Mouse (Mus musculus): Measurements from ENCODE around the gene Tarbp1. TPM values are rescaled to one million over a fixed set of nuclear protein-coding genes. Genes with fewer than 3 reads are reported as not detected.
"Not testable (repeated sequence)": the region's sequence is repeated elsewhere in the genome, so short reads cannot be mapped to it uniquely, and the experiment has no call there.

Gene Tarbp1
- polyA plus RNA-seq, 1 experiment from 2014 or later, result 1.8 TPM

DNA sequence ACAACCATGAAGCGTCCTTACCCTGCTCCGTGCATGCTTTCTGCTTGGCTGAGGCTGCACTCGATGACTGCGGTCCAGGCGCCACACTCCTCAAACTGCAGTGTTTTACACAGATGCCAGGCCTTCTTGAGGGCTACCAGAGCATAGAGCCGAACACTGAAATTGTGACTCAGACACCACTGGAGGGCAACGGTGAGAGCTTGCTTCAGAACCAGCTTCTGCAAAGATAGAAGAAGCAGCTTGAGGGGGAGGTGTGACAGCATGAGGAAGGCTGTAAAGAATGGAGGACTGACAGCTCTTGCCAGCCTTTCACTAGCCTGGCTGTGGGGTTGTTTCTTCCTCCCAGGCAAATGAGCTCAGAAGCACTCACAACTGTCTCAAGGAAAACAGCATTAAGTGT, 41.0 kb downstream of the Tarbp1 start:
- Histone ChIP-seq H3K4me2 (replicated peaks) (no peak overlapping the region), H3K9ac (replicated peaks) (no peak overlapping the region), H3K36me3 (peaks cover 73% of the 10 kb centered on the region), H3K4me3 (replicated peaks) (no peak overlapping the region), H3K4me1 (replicated peaks) (no peaks in the 10 kb centered on the region), H3K27me3 (no peaks in the 10 kb centered on the region), H3K9me3 (no peaks in the 10 kb centered on the region), H3K27ac (no peak overlapping the region)
- ATAC-seq, result no peak
- 81% methylated on average over 7 of the region's 7 CpGs for WGBS

DNA sequence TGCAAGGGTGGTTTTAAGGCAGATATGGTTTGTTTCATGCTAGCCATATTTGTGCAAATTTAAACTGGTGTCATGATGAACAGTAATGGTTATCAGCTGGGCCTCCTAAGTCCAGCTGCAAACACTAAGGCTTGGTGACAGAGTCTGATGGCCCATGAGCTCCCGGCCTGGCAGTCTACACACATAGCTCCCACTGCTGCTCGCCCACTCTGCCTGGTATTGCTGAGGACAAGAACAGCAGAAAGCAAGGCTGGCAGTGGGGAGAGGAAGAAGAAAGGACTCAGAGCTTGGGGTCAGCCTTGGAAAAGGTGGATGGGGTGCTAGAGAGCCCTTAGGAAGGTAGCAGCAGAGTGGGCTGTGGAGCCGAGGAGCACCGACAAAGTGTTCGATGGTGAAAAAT, 45.2 kb downstream of the Tarbp1 start:
- Histone ChIP-seq H3K4me3 (replicated peaks) (no peak overlapping the region), H3K27ac (no peak overlapping the region), H3K4me1 (replicated peaks) (no peaks in the 10 kb centered on the region), H3K36me3 (peaks cover 78% of the 10 kb centered on the region), H3K4me2 (replicated peaks) (no peak overlapping the region), H3K9me3 (no peaks in the 10 kb centered on the region), H3K27me3 (no peaks in the 10 kb centered on the region), H3K9ac (replicated peaks) (no peak overlapping the region)
- no peak for ATAC-seq
- 95% methylated on average over 5 of the region's 5 CpGs for WGBS

DNA sequence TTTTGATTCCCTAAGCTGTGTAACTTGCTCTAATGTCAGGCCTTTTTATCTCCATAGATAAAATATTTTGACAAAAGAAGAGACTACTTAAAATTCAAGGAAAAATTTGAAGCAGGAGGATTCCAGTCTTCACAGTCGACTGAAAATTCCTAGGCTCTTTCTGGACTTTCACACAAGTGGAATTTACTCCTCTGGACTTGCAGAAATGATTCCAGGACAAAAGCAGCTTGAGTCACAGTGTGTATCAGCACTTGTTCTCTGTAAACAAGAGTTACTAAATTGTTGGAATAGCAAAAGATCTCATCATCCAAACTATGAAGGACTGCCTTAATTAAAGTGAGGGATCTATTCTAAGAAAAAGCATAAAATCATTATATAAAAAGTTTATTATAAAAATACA, 49.9 kb downstream of the Tarbp1 start:
- 86% methylated on average over 1 of the region's 1 CpGs for WGBS
- H3K36me3 ChIP-seq, result peaks cover 48% of the 10 kb centered on the region

DNA sequence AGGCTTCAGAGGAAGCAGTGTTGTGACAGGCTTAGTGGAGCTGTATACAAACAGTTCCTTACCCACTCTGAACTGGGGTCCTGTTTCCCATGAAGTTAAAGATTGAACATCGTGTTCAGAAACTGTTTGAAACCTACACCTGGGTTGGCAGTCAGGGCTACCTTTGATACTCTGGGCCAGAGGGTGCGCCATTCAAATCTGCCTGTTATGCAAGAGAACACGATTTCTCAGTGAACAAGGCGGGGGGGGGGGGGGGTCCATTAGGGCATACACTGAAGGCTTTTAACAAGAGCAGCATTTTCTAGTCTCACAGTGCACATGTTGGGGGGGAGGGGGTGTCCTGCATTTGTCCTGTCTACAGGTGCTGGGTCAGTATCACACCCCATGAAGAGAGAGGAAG, 50.7 kb downstream of the Tarbp1 start:
- Histone ChIP-seq H3K27ac (no peak overlapping the region), H3K4me1 (replicated peaks) (peaks cover 22% of the 10 kb centered on the region), H3K9ac (replicated peaks) (no peak overlapping the region), H3K9me3 (no peaks in the 10 kb centered on the region), H3K4me2 (replicated peaks) (no peak overlapping the region), H3K27me3 (no peaks in the 10 kb centered on the region), H3K36me3 (peaks cover 40% of the 10 kb centered on the region), H3K4me3 (replicated peaks) (no peak overlapping the region)
- ATAC-seq, result no peak
- WGBS, result 90% methylated on average over 4 of the region's 4 CpGs

More for the DNA sequence above, 49.9 kb downstream of the Tarbp1 start:
- Histone ChIP-seq H3K4me2 (replicated peaks) (no peak overlapping the region), H3K9me3 (no peaks in the 10 kb centered on the region), H3K27ac (no peak overlapping the region), H3K4me3 (replicated peaks) (no peak overlapping the region), H3K9ac (replicated peaks) (no peak overlapping the region), H3K27me3 (no peaks in the 10 kb centered on the region), H3K4me1 (replicated peaks) (peaks cover 22% of the 10 kb centered on the region)
- ATAC-seq, result no peak

DNA sequence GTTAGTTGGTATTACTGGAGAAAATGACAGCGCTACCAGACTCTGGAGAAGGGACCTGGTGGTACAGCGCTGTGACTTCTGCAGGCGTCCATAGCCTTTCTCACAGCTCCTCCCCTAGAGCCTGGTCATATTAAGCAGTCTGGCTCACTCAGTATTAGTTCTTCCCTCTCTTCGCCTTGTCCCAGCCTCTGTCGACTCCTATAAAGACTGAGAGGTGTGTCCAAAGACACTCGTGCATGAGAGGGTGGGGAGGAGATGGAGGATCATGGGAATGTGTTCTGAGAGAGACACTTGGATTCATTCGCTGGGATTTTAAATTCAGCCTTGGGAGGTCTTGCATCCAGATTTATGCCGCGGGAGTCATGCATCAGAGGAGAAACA, 52.0 kb downstream of the Tarbp1 start:
- peaks cover 28% of the 10 kb centered on the region for H3K36me3 ChIP-seq
- H3K4me3 ChIP-seq (replicated peaks), result peak overlapping the region; percentile 78
- no peaks in the 10 kb centered on the region for H3K27me3 ChIP-seq
- ATAC-seq, result peak; percentile 76
- no peaks in the 10 kb centered on the region for H3K9me3 ChIP-seq
- H3K27ac ChIP-seq, result peak overlapping the region; percentile 77
- WGBS, result 7% methylated on average over 9 of the region's 9 CpGs
- H3K4me1 ChIP-seq (replicated peaks), result peaks cover 22% of the 10 kb centered on the region
- peak overlapping the region; percentile 89 for H3K4me2 ChIP-seq (replicated peaks)
- H3K9ac ChIP-seq (replicated peaks), result peak overlapping the region; percentile 86

DNA sequence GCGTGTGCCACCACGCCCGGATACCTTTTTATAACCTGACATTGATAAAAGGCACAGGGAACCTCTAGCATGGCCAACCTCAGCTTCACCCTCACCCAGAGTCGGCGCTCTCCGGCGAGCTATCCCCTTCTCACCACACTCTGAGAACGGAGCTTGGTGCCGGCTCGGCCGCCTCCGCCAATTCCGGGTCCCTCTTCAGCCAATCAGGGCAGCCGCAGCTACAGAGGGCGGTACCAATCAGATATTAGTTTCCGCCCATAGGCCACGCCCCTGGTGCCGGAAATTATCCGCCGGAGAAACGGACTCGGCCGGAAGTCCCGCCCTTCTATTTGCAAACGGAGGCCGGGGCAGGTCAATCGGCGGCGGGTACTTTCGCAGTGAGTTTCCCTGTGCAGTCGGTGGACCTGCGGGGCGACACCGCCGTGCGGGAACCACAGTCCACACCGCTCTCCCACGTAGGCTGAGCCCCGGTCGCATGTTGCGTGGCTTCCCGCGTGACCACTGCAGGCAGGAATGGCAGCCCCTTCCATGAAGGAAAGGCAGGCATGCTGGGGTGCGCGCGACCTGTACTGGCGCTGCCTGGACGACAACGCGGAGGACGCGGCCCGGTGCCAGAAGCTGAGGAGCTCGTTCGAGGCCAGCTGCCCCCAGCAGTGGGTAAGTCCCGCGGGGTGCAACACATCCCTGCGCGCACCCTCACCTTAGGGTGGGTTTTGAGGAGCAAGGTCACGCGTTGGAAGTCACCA, 52.5 kb downstream of the Tarbp1 start, which contains the start of gene Coa6:
TSS of gene Coa6 (plus strand) at position 342 of the 746 bp plus-strand sequence.
- peak within 1 kb of the TSS; percentile 77 for H3K27ac ChIP-seq
- H3K9me3 ChIP-seq, result no peaks in the 10 kb centered on the region
- ATAC-seq, result peak; percentile 99
- peak within 1 kb of the TSS; percentile 89 for H3K4me2 ChIP-seq (replicated peaks)
- H3K9ac ChIP-seq (replicated peaks), result peak within 1 kb of the TSS; percentile 86
- under 1% methylated on average over 61 of the region's 61 CpGs for WGBS
- H3K36me3 ChIP-seq, result peaks cover 22% of the 10 kb centered on the region
- peak within 1 kb of the TSS; percentile 78 for H3K4me3 ChIP-seq (replicated peaks)
- peaks cover 22% of the 10 kb centered on the region for H3K4me1 ChIP-seq (replicated peaks)
- H3K27me3 ChIP-seq, result no peaks in the 10 kb centered on the region

DNA sequence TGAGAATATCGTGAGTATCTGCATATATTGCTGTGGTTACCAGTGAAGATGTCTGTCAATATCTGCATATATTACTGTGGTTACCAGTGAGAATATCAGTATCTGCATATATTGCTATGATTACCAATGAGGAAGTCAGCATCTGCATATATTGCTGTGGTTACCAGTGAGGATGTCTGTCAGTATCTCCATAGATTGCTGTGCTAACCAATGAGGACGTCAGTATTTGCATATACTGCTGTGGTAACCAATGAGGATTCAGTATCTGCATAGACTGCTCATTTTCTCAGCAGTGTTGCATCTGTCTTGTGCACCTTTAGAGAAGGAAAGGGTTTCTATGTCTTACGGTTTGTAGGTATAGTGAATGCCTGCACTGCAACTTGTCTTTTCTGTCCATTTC, 54.0 kb downstream of the Tarbp1 start:
- no peak overlapping the region for H3K4me3 ChIP-seq (replicated peaks)

DNA sequence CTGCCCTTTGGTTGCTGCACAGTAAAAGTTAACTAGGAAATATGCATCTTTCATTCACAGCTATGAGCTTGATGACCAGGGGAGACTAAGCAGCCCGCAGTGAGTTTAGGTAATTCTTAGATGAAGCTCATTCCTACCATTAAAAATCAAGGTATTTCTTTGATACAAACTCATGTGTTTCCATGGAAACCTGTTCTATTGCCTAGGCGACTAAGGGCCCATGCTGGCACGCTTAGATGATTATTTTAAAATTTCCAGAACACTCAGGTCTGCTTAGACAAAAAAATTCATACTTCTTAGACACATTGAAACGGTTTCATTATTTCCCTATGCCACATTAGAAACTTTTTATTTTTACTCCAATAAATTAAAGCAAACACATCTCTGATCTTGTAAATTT, 69.8 kb downstream of the Tarbp1 start:
- WGBS, result 80% methylated on average over 4 of the region's 4 CpGs
- ATAC-seq, result no peak

More for the DNA sequence above, 54.0 kb downstream of the Tarbp1 start:
- Histone ChIP-seq H3K27me3 (no peaks in the 10 kb centered on the region), H3K36me3 (peaks cover 7% of the 10 kb centered on the region), H3K9ac (replicated peaks) (no peak overlapping the region), H3K27ac (no peak overlapping the region), H3K9me3 (no peaks in the 10 kb centered on the region), H3K4me1 (replicated peaks) (peaks cover 22% of the 10 kb centered on the region), H3K4me2 (replicated peaks) (no peak overlapping the region)
- no peak for ATAC-seq
- 83% methylated on average over 3 of the region's 3 CpGs for WGBS

DNA sequence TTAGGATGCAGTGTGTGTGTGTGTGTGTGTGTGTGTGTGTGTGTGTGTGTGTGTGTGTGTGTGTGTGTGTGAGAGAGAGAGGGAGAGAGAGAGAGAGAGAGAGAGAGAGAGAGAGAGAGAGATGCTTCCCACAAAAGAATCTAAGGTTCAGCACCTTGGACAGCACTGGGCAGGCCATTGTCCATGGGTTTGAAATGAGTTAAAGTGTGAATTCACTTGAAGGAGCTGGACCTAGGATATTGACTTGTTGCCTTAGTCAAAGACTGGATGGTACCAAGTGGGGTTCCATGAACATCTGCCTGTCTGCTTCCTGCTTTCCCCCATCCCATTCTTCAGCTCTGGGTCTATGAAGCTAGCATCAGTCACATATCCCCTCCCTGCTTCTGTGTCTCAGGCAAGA, 70.3 kb downstream of the Tarbp1 start:
- H3K9me3 ChIP-seq; H3K4me1 ChIP-seq (replicated peaks); H3K4me2 ChIP-seq (replicated peaks); H3K4me3 ChIP-seq (replicated peaks); H3K27me3 ChIP-seq; H3K36me3 ChIP-seq; ATAC-seq; H3K9ac ChIP-seq (replicated peaks); H3K27ac ChIP-seq: not testable (repeated sequence)

More for the DNA sequence above, 69.8 kb downstream of the Tarbp1 start:
- Histone ChIP-seq H3K4me1 (replicated peaks) (no peaks in the 10 kb centered on the region), H3K27ac (no peak overlapping the region), H3K9me3 (no peaks in the 10 kb centered on the region), H3K27me3 (no peaks in the 10 kb centered on the region), H3K36me3 (no peaks in the 10 kb centered on the region), H3K4me3 (replicated peaks) (no peak overlapping the region), H3K9ac (replicated peaks) (no peak overlapping the region), H3K4me2 (replicated peaks) (no peak overlapping the region)

DNA sequence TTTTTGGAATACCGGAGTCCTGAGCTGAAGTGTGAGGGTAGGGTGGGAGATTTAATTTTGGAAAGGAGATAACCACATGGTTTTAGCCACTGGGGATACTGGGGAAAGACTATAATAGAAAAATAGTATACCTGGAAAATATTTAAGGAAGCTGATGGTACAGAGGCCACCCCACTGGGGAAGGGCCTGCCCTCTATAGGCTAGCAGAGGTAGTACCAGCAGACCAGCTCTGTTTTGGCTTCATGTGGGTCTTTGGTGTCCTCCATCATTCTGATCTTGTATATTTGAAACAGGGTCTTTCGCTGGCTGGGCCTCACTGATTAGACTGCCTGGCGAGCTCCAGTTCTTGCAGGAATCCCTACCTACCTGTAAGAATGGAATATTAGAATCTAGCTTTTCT, 76.5 kb downstream of the Tarbp1 start:
- Histone ChIP-seq H3K9me3 (no peaks in the 10 kb centered on the region), H3K27me3 (no peaks in the 10 kb centered on the region; the same call in 1 of the 2 replicates), H3K27ac (no peak overlapping the region), H3K36me3 (no peaks in the 10 kb centered on the region), H3K4me1 (replicated peaks) (peaks cover 9% of the 10 kb centered on the region), H3K4me2 (replicated peaks) (no peak overlapping the region), H3K9ac (replicated peaks) (no peak overlapping the region), H3K4me3 (replicated peaks) (no peak overlapping the region)
- no peak for ATAC-seq
- 76% methylated on average over 3 of the region's 3 CpGs for WGBS

DNA sequence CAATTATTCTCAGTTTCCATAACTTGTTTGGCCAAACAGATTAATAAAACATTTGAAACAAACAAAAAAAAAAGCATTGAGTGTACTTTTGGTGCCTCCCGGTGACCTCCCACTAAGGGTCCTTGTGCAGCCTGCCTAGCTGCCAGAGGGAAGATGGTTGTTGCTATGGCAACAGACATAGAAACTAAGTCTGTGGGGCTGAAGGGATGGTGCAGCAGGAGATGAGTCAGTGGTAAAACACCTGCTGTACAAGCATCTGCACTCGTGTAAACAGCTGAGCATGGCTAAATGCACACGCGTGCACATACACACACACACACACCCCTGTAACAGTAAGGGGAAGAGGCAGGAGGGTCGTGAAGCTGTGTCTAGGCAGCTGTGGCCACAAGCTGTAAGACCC, 78.9 kb downstream of the Tarbp1 start:
- Histone ChIP-seq H3K36me3 (no peaks in the 10 kb centered on the region), H3K27ac (no peak overlapping the region), H3K4me1 (replicated peaks) (peaks cover 9% of the 10 kb centered on the region), H3K9me3 (no peaks in the 10 kb centered on the region), H3K4me2 (replicated peaks) (no peak overlapping the region), H3K4me3 (replicated peaks) (no peak overlapping the region), H3K9ac (replicated peaks) (no peak overlapping the region), H3K27me3 (no peaks in the 10 kb centered on the region; the same call in 1 of the 2 replicates)
- 46% methylated on average over 5 of the region's 5 CpGs for WGBS
- peak; percentile 50; the same call in 1 of the 2 replicates for ATAC-seq

DNA sequence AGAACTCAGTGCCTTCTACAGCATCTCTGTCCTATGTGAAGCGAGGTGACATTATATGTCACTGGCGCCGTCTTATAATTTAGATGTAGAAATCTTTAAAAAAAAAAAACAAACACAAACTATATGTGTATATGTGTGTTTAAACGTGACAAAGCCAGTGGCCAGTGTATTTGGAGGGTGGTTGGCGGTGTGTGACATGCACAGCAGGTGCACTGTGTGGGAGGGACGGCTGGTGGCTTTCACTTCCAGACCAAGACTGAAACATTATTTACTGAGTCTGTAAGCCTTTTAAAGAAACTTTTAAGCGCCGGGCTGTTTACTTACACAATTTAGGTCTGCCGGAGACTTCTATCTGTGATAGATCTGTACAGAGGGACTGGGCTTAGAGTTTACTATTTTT, 79.5 kb downstream of the Tarbp1 start:
- no peak for ATAC-seq
- Histone ChIP-seq H3K27ac (no peak overlapping the region), H3K4me2 (replicated peaks) (no peak overlapping the region), H3K4me1 (replicated peaks) (peaks cover 9% of the 10 kb centered on the region), H3K9me3 (no peaks in the 10 kb centered on the region), H3K9ac (replicated peaks) (no peak overlapping the region), H3K4me3 (replicated peaks) (no peak overlapping the region), H3K27me3 (no peaks in the 10 kb centered on the region; the same call in 1 of the 2 replicates), H3K36me3 (no peaks in the 10 kb centered on the region)
- WGBS, result 60% methylated on average over 9 of the region's 9 CpGs

DNA sequence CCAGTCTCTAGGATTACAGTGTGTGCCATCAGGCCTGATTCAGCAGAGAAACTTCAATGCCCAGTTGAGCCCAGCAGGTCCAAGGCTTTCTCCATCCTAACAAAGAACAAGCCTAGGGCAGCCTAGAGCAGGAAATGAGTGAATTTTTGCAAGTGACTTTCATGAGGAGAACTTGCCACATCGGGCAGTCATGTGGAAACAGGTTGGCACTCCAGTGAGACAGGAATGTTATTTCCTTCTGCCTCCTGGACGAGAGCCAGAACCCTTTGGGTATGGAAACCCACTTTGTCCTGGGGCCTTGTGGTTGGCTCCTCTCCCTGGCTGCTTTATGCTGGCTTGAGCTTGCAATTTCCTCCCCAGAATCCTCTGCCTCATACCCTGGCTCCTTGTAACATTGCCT, 83.3 kb downstream of the Tarbp1 start:
- H3K27me3 ChIP-seq, result no peaks in the 10 kb centered on the region
- no peak overlapping the region for H3K4me3 ChIP-seq (replicated peaks)
- H3K27ac ChIP-seq, result no peak overlapping the region
- WGBS, result 82% methylated on average over 2 of the region's 2 CpGs
- H3K9ac ChIP-seq (replicated peaks), result no peak overlapping the region
- peaks cover 9% of the 10 kb centered on the region for H3K4me1 ChIP-seq (replicated peaks)
- no peaks in the 10 kb centered on the region for H3K36me3 ChIP-seq
- ATAC-seq, result no peak
- no peak overlapping the region for H3K4me2 ChIP-seq (replicated peaks)
- H3K9me3 ChIP-seq, result no peaks in the 10 kb centered on the region
